Mouse (Mus musculus) 3T3-L1 (cell line): ENCODE measurements around the gene Snap91.

Experiments used
- DNase-seq: peaks from one replicate; pipeline ENCODE4 v3.0.0-alpha.2; 2015; ENCODE audit warnings: low read depth, low spot score

Snap91 gene

GRCm38 (mm10) chr9:86745926-86746581 lies 134.4 kb downstream of the Snap91 start:
- peak; percentile 88 for DNase-seq

- DNase-seq, result no peak
Observed at GRCm38 (mm10) chr9:86744041-86744440, 136.4 kb downstream of the Snap91 start.

GRCm38 (mm10) chr9:86742959-86743911 lies 137.2 kb downstream of the Snap91 start, which contains the start of gene Prss35:
Prss35 (plus strand) TSS chr9:86743649.
- no peak for DNase-seq

GRCm38 (mm10) chr9:86739971-86740370 lies 140.5 kb downstream of the Snap91 start:
- DNase-seq, result no peak

GRCm38 (mm10) chr9:86738801-86739200 lies 141.7 kb downstream of the Snap91 start:
- no peak for DNase-seq

GRCm38 (mm10) chr9:86738067-86738466 lies 142.4 kb downstream of the Snap91 start:
- no peak for DNase-seq

GRCm38 (mm10) chr9:86736991-86737390 lies 143.5 kb downstream of the Snap91 start:
- peak; percentile 28 for DNase-seq

GRCm38 (mm10) chr9:86734795-86735194 lies 145.7 kb downstream of the Snap91 start:
- DNase-seq, result no peak

- no peak for DNase-seq
Observed at GRCm38 (mm10) chr9:86734357-86734756, 146.1 kb downstream of the Snap91 start.

- DNase-seq, result no peak
Observed at GRCm38 (mm10) chr9:86729811-86730210, 150.6 kb downstream of the Snap91 start.

GRCm38 (mm10) chr9:86729084-86729483 lies 151.4 kb downstream of the Snap91 start:
- DNase-seq, result no peak

- no peak for DNase-seq
Observed at GRCm38 (mm10) chr9:86728214-86728814, 152.1 kb downstream of the Snap91 start.

- no peak for DNase-seq
Observed at GRCm38 (mm10) chr9:86726381-86726720, 154.1 kb downstream of the Snap91 start.

- DNase-seq, result no peak
Observed at GRCm38 (mm10) chr9:86725604-86726380, 154.7 kb downstream of the Snap91 start.

- DNase-seq, result no peak
Observed at GRCm38 (mm10) chr9:86725066-86725465, 155.4 kb downstream of the Snap91 start.

GRCm38 (mm10) chr9:86720794-86721193 lies 159.7 kb downstream of the Snap91 start:
- DNase-seq, result peak; percentile 21

GRCm38 (mm10) chr9:86720227-86720626 lies 160.2 kb downstream of the Snap91 start:
- no peak for DNase-seq

- no peak for DNase-seq
Observed at GRCm38 (mm10) chr9:86717119-86717518, 163.3 kb downstream of the Snap91 start.

GRCm38 (mm10) chr9:86716540-86716939 lies 163.9 kb downstream of the Snap91 start:
- no peak for DNase-seq
